Mouse (Mus musculus) midbrain, embryonic 14.5 days (tissue): Measurements from ENCODE around the gene Cpm. TPM values are rescaled to one million over a fixed set of nuclear protein-coding genes. Genes with fewer than 3 reads are reported as not detected.

Experiments
- ATAC-seq: fragments of 200-750 bp; cut with Nextera tagmentation; 2 replicates; pipeline ENCODE4 v1.8.0; 2017; ENCODE audit warnings: moderate number of reproducible peaks, moderate library complexity; ENCODE audit not compliant: low FRiP score, low TSS enrichment
- DNase-seq: peaks from one replicate; pipeline ENCODE4 v3.0.0-alpha.2; 2015
- H3K27ac ChIP-seq: fragments of 300-500 bp; sonication (generic); replicated peaks from 2 replicates; pipeline ENCODE4 v1.5.1; 2014; ENCODE audit warnings: mild to moderate bottlenecking, low read depth, low read length, moderate library complexity
- H3K27me3 ChIP-seq: fragments of 300-500 bp; sonication (generic); 2 replicates; pipeline ENCODE4 v1.6.1; 2014; ENCODE audit warnings: low read length, control low read depth, mixed read lengths; ENCODE audit not compliant: control insufficient read depth, insufficient read depth
- H3K36me3 ChIP-seq: fragments of 300-500 bp; sonication (generic); 2 replicates; pipeline ENCODE4 v1.6.1; 2014; ENCODE audit warnings: low read length, control low read depth; ENCODE audit not compliant: control insufficient read depth, insufficient read depth
- H3K4me1 ChIP-seq: fragments of 300-500 bp; sonication (generic); 2 replicates; pipeline ENCODE4 v1.6.1; 2014; ENCODE audit warnings: mild to moderate bottlenecking, antibody characterized with exemption, low read length, control low read depth; ENCODE audit not compliant: control insufficient read depth, insufficient read depth
- H3K4me2 ChIP-seq: fragments of 300-500 bp; sonication (generic); 2 replicates; pipeline ENCODE4 v1.6.1; 2014; ENCODE audit warnings: mild to moderate bottlenecking, low read length, moderate library complexity
- H3K4me3 ChIP-seq: fragments of 300-500 bp; sonication (generic); replicated peaks from 2 replicates; pipeline ENCODE4 v1.5.1; 2014; ENCODE audit warnings: low read depth, low read length
- H3K9ac ChIP-seq: fragments of 300-500 bp; sonication (generic); replicated peaks from 2 replicates; pipeline ENCODE4 v1.6.1; 2014; ENCODE audit warnings: mild to moderate bottlenecking, low read length, moderate library complexity
- H3K9me3 ChIP-seq: fragments of 300-500 bp; sonication (generic); 2 replicates; pipeline ENCODE4 v1.6.1; 2016; ENCODE audit warnings: low read length, control low read depth, mixed read lengths; ENCODE audit not compliant: control insufficient read depth
- WGBS: fragments of 180-500 bp; shearing (Covaris S2); extraction: QIAGEN DNeasy Blood & Tissue Kit; methylation state at CpG from one replicate; pipeline ENCODE4 v1.1.7; 2014; 5-methylcytosine and 5-hydroxymethylcytosine counted together
- polyA plus RNA-seq: library from polyadenylated mRNA; unstranded; fragments of >200 nt; fragmentation: Nextera tagmentation; extraction: Ambion mirVana; gene quantifications from 2 replicates; pipeline ENCODE4 v1.2.1, GENCODE M21; 2014

The Cpm gene
- polyA plus RNA-seq, 1 experiment from 2014 or later = 5.4 TPM

GRCm38 (mm10) chr10:117603834-117604623, 25.3 kb upstream of the Cpm start:
- H3K27me3 ChIP-seq = no peaks in the 10 kb centered on the region
- H3K9ac ChIP-seq = no peak overlapping the region
- no peak overlapping the region for H3K27ac ChIP-seq
- no peaks in the 10 kb centered on the region for H3K4me1 ChIP-seq
- DNase-seq = no peak
- WGBS = 93% methylated on average over 14 of the region's 14 CpGs
- no peaks in the 10 kb centered on the region for H3K36me3 ChIP-seq
- H3K4me3 ChIP-seq = no peak overlapping the region
- no peak overlapping the region for H3K4me2 ChIP-seq
- no peak for ATAC-seq
- H3K9me3 ChIP-seq = no peaks in the 10 kb centered on the region

GRCm38 (mm10) chr10:117604624-117605282, 24.5 kb upstream of the Cpm start:
- H3K9me3 ChIP-seq = no peaks in the 10 kb centered on the region
- 91% methylated on average over 8 of the region's 8 CpGs for WGBS

DNA sequence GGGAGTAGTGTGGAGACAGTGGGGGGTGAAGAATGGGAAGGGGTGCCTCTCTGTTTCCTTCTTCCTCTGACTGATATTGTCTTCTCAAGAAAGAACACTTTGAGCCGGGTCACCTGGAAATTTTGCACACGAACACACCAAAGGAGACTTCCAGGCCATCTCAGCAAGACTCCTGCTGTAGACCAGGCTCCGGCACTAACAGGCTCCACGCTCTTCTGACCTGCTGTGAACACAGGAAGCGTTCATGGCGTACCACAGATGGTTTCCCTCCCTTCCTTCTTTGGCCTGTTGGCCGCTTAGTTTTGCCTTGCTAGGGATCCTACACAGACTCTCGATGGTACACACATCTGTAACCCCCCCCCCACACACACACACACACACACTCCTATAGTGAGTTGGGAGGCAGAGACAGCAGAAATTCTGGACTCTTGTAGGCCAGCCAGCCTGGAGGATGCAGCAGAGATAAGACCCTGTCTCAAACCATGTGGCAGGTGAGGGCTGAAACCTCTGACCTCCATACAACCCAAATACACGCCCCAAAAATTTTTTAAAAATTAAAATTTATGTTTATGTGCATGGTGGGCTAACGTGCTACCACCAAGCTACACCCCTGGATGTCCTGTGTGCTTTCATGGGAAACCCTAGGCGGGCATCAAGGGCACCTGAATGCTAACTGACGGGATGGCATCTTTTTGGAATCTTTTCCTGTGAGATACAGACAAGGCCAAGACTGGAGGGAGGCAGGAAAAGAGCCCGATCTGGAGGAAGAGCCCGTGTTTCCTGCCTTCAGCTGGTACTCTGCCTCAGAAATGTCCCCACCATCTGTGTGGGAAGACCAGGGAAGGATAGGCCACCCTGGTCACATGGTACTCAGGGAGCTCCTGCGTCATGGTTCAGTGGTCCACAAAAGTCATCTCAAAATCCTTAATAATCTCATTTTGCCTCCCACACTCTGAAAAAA, 23.7 kb upstream of the Cpm start:
- Histone ChIP-seq H3K9me3 (no peaks in the 10 kb centered on the region), H3K36me3 (no peaks in the 10 kb centered on the region), H3K9ac (no peak overlapping the region), H3K4me1 (no peaks in the 10 kb centered on the region), H3K4me3 (no peak overlapping the region), H3K27ac (no peak overlapping the region), H3K4me2 (no peak overlapping the region), H3K27me3 (no peaks in the 10 kb centered on the region)
- no peak for ATAC-seq
- WGBS = 87% methylated on average over 15 of the region's 15 CpGs
- DNase-seq = no peak

More at GRCm38 (mm10) chr10:117604624-117605282, 24.5 kb upstream of the Cpm start:
- H3K27ac ChIP-seq = no peak overlapping the region
- H3K4me3 ChIP-seq = no peak overlapping the region
- H3K9ac ChIP-seq = no peak overlapping the region
- H3K36me3 ChIP-seq = no peaks in the 10 kb centered on the region
- H3K4me2 ChIP-seq = no peak overlapping the region
- no peak for ATAC-seq
- no peaks in the 10 kb centered on the region for H3K4me1 ChIP-seq
- DNase-seq = no peak
- no peaks in the 10 kb centered on the region for H3K27me3 ChIP-seq

- Histone ChIP-seq H3K9me3 (no peaks in the 10 kb centered on the region), H3K27me3 (no peaks in the 10 kb centered on the region), H3K27ac (no peak overlapping the region), H3K4me3 (no peak overlapping the region), H3K4me1 (no peaks in the 10 kb centered on the region), H3K4me2 (no peak overlapping the region), H3K9ac (no peak overlapping the region), H3K36me3 (no peaks in the 10 kb centered on the region)
- DNase-seq (no peak), ATAC-seq (no peak)
- 86% methylated on average over 5 of the region's 5 CpGs for WGBS
Observed at GRCm38 (mm10) chr10:117606423-117606822, 22.9 kb upstream of the Cpm start.

GRCm38 (mm10) chr10:117607051-117607803, 22.1 kb upstream of the Cpm start:
- H3K36me3 ChIP-seq = no peaks in the 10 kb centered on the region
- no peaks in the 10 kb centered on the region for H3K9me3 ChIP-seq
- no peak overlapping the region for H3K27ac ChIP-seq
- H3K27me3 ChIP-seq = no peaks in the 10 kb centered on the region
- DNase-seq (no peak), ATAC-seq (no peak)
- 95% methylated on average over 20 of the region's 20 CpGs for whole genome bisulfite sequencing
- no peak overlapping the region for H3K9ac ChIP-seq
- no peak overlapping the region for H3K4me3 ChIP-seq
- no peak overlapping the region for H3K4me2 ChIP-seq
- no peaks in the 10 kb centered on the region for H3K4me1 ChIP-seq

DNA sequence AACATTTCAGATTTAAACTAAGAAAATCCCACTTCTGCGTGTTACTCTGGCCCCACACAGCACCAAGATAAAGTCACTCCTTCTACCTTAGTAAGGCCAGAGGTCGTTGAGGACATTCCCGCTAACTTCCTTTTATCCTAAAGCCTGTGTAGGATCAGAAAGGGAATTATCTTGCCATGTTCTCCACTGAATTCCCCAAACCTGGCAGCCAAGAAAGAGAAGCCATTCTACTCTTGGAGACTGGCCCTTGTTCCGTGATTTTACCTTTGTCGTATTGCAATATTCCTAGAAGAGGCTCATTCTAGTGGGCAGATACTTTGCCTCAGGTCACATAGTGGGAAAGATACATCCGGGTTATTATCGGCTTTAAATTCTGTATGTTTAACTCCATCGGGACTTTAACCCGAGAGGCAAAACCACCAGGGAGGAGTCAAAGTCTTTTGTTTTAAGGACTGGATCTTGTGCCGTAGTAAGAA, 21.5 kb upstream of the Cpm start:
- no peak overlapping the region for H3K27ac ChIP-seq
- no peak overlapping the region for H3K9ac ChIP-seq
- no peaks in the 10 kb centered on the region for H3K4me1 ChIP-seq
- H3K4me3 ChIP-seq = no peak overlapping the region
- DNase-seq (no peak), ATAC-seq (no peak)
- no peaks in the 10 kb centered on the region for H3K36me3 ChIP-seq
- 93% methylated on average over 10 of the region's 10 CpGs for WGBS
- no peak overlapping the region for H3K4me2 ChIP-seq
- H3K9me3 ChIP-seq = no peaks in the 10 kb centered on the region
- H3K27me3 ChIP-seq = no peaks in the 10 kb centered on the region

DNA sequence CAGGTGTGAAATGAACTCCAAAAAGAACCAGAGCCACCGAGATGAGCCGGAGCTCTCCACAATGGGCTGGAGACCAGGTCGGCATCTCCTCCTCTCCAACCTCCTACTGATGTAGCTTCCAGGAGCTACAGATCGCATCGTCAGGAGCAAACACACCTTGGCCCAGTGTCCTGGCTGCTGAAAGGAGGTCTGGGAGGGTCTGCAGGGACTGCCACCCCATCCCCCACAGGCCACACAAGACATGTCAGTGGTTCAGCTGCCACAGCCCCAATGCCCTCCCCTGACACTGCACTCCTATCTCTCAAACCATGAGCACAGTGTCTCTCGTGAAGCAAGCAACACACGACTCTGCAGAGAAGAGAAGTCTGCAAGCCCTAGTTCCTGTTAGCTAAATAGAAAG, 20.8 kb upstream of the Cpm start:
- Histone ChIP-seq H3K27me3 (no peaks in the 10 kb centered on the region), H3K4me3 (no peak overlapping the region), H3K9ac (no peak overlapping the region), H3K27ac (no peak overlapping the region), H3K36me3 (no peaks in the 10 kb centered on the region), H3K9me3 (no peaks in the 10 kb centered on the region), H3K4me1 (no peaks in the 10 kb centered on the region), H3K4me2 (no peak overlapping the region)
- ATAC-seq = no peak
- 95% methylated on average over 7 of the region's 7 CpGs for WGBS
- DNase-seq = no peak
